10 mouse cellular contexts compared by ENCODE assay signal in genomic region chr1:36269121-36269795, GRCm38 (mm10). TPM values are rescaled to one million over a fixed set of nuclear protein-coding genes. Genes with fewer than 3 reads are reported as not detected.
DNase-seq lines count a peak whose midpoint lies in the region; ATAC-seq lines count a peak whose summit lies in the region.
"Had no signal": no experiment of that assay in that cellular context is flagged by ENCODE, and none has a peak within 500 bp of the region (broad histone marks: within the 10 kb centered on the region; RNA-seq: fewer than 3 reads in every experiment).

No protein-coding gene starts in this region.

- H3K4me2 ChIP-seq in forebrain, embryonic 11.5 days (ENCODE audit: low read depth, low read length, severe bottlenecking): no peak overlapping the region
- peak overlapping the region; percentile 49 for H3K4me2 ChIP-seq in lung, embryonic 15.5 days
- H3K4me2 ChIP-seq in intestine, embryonic 15.5 days (replicated peaks): peak overlapping the region; percentile 39
- peak overlapping the region; percentile 30 for H3K4me2 ChIP-seq in stomach, embryonic 14.5 days (replicated peaks; ENCODE audit: low read depth, low read length)

- no peak for ATAC-seq in forebrain, embryonic 11.5 days (replicated peaks; ENCODE audit: low FRiP score)
- ATAC-seq in lung, embryonic 15.5 days (ENCODE audit: borderline replicate concordance, extremely low read depth, low FRiP score, low TSS enrichment): no peak
- no peak for ATAC-seq in intestine, embryonic 15.5 days
- ATAC-seq in stomach, embryonic 14.5 days (ENCODE audit: insufficient number of reproducible peaks, insufficient read depth, low FRiP score, low read depth): no peak

- H3K27me3 ChIP-seq in forebrain, embryonic 10.5 days (ENCODE audit: poor library complexity, severe bottlenecking): peaks cover 40% of the 10 kb centered on the region
- peaks cover 4% of the 10 kb centered on the region; the same call in 1 of the 2 replicates for H3K27me3 ChIP-seq in forebrain, embryonic 11.5 days (ENCODE audit: control insufficient read depth, insufficient read depth, low read length)
- H3K27me3 ChIP-seq in lung, embryonic 15.5 days: peaks cover 6% of the 10 kb centered on the region; the same call in 1 of the 2 replicates
- no peaks in the 10 kb centered on the region for H3K27me3 ChIP-seq in intestine, embryonic 15.5 days (replicated peaks)
- H3K27me3 ChIP-seq in stomach, embryonic 14.5 days (ENCODE audit: control insufficient read depth, insufficient read depth, low read length): no peaks in the 10 kb centered on the region

- WGBS in forebrain, embryonic 10.5 days: 43% methylated on average over 54 of the region's 54 CpGs
- 45% methylated on average over 54 of the region's 54 CpGs for WGBS in forebrain, embryonic 11.5 days
- 37% methylated on average over 54 of the region's 54 CpGs for WGBS in lung, embryonic 15.5 days
- WGBS in intestine, embryonic 15.5 days: 53% methylated on average over 54 of the region's 54 CpGs
- 40% methylated on average over 54 of the region's 54 CpGs for WGBS in stomach, embryonic 14.5 days

- H3K9me3 ChIP-seq in forebrain, embryonic 10.5 days: no peaks in the 10 kb centered on the region
- no peaks in the 10 kb centered on the region for H3K9me3 ChIP-seq in forebrain, embryonic 11.5 days (ENCODE audit: control insufficient read depth, low read length)
- H3K9me3 ChIP-seq in lung, embryonic 15.5 days: no peaks in the 10 kb centered on the region
- H3K9me3 ChIP-seq in intestine, embryonic 15.5 days: no peaks in the 10 kb centered on the region
- H3K9me3 ChIP-seq in stomach, embryonic 14.5 days (ENCODE audit: control insufficient read depth, low read depth, low read length): no peaks in the 10 kb centered on the region
- H3K9me3 ChIP-seq: megakaryocyte, embryonic 14.5 days had no signal

- peak overlapping the region; percentile 30 for H3K4me3 ChIP-seq in forebrain, embryonic 10.5 days
- no peak overlapping the region for H3K4me3 ChIP-seq in forebrain, embryonic 11.5 days (ENCODE audit: low read depth, low read length)
- 0 out of 2 replicates have a peak overlapping the region, but pooled peaks have one; percentile 9 for H3K4me3 ChIP-seq in lung, embryonic 15.5 days
- peak overlapping the region; percentile 14; the same call in 1 of the 2 replicates for H3K4me3 ChIP-seq in intestine, embryonic 15.5 days (replicated peaks)
- peak overlapping the region; percentile 5; the same call in 1 of the 2 replicates for H3K4me3 ChIP-seq in stomach, embryonic 14.5 days (ENCODE audit: low read depth, low read length)
- H3K4me3 ChIP-seq: megakaryocyte, embryonic 14.5 days had no signal

- peaks cover 26% of the 10 kb centered on the region for H3K4me1 ChIP-seq in forebrain, embryonic 10.5 days
- peaks cover 3% of the 10 kb centered on the region; the same call in 1 of the 2 replicates for H3K4me1 ChIP-seq in forebrain, embryonic 11.5 days (replicated peaks; ENCODE audit: control insufficient read depth, insufficient read depth, low read length)
- H3K4me1 ChIP-seq in lung, embryonic 15.5 days: peaks cover 48% of the 10 kb centered on the region
- H3K4me1 ChIP-seq in intestine, embryonic 15.5 days (replicated peaks): peaks cover 38% of the 10 kb centered on the region
- H3K4me1 ChIP-seq in stomach, embryonic 14.5 days (ENCODE audit: control insufficient read depth, insufficient read depth, low read length): peaks cover 25% of the 10 kb centered on the region

- H3K27ac ChIP-seq in forebrain, embryonic 10.5 days: no peak overlapping the region
- H3K27ac ChIP-seq in forebrain, embryonic 11.5 days (ENCODE audit: low read depth, low read length): no peak overlapping the region
- no peak overlapping the region for H3K27ac ChIP-seq in lung, embryonic 15.5 days
- H3K27ac ChIP-seq in intestine, embryonic 15.5 days: no peak overlapping the region
- no peak overlapping the region for H3K27ac ChIP-seq in stomach, embryonic 14.5 days (ENCODE audit: low read length)

- no peak overlapping the region for H3K9ac ChIP-seq in forebrain, embryonic 11.5 days (ENCODE audit: low read length)
- no peak overlapping the region for H3K9ac ChIP-seq in lung, embryonic 15.5 days
- no peak overlapping the region for H3K9ac ChIP-seq in intestine, embryonic 15.5 days
- no peak overlapping the region for H3K9ac ChIP-seq in stomach, embryonic 14.5 days (replicated peaks; ENCODE audit: low read depth, low read length)

- no peaks in the 10 kb centered on the region for H3K36me3 ChIP-seq in forebrain, embryonic 10.5 days (replicated peaks)
- H3K36me3 ChIP-seq in forebrain, embryonic 11.5 days (ENCODE audit: control insufficient read depth, insufficient read depth, low read length): no peaks in the 10 kb centered on the region
- no peaks in the 10 kb centered on the region for H3K36me3 ChIP-seq in lung, embryonic 15.5 days
- H3K36me3 ChIP-seq in intestine, embryonic 15.5 days: no peaks in the 10 kb centered on the region
- no peaks in the 10 kb centered on the region for H3K36me3 ChIP-seq in stomach, embryonic 14.5 days (ENCODE audit: control insufficient read depth, insufficient read depth, low read length)

- DNase-seq in forebrain, embryonic 10.5 days (ENCODE audit: extremely low spot score, low spot score): no peak
- no peak for DNase-seq in forebrain, embryonic 11.5 days (ENCODE audit: low spot score)
- DNase-seq in lung, postnatal 36 days: no peak
- DNase-seq in adrenal gland, postnatal 25 days: no peak
- no peak for DNase-seq in gastrocnemius, postnatal 25 days
- DNase-seq: layer of hippocampus, postnatal 36 days had no signal

RNA-seq across cellular contexts. Expression of gene Neurl3, which starts 5.2 kb away (rescaled TPM):
- polyA plus RNA-seq in forebrain, embryonic 10.5 days (2016; fragmentation: Nextera tagmentation; extraction: Ambion mirVana): 0.32 and 0.37 TPM in 2 replicates
- polyA plus RNA-seq in forebrain, embryonic 11.5 days (2014; fragmentation: Nextera tagmentation; extraction: Ambion mirVana): 0.16 and 0.47 TPM in 2 replicates
- polyA plus RNA-seq in lung, embryonic 15.5 days (2015; fragmentation: Nextera tagmentation; extraction: Ambion mirVana): 8.0 and 8.3 TPM in 2 replicates
- 24.2 and 25.6 TPM in 2 replicates for polyA plus RNA-seq in intestine, embryonic 15.5 days (2015; fragmentation: Nextera tagmentation; extraction: Ambion mirVana)
- polyA plus RNA-seq in stomach, embryonic 14.5 days (2014; fragmentation: Nextera tagmentation; extraction: Ambion mirVana): 10.9 and 13.5 TPM in 2 replicates
- total RNA-seq in adrenal gland, postnatal 25 days (2021): 4.3 and 4.6 TPM in 2 replicates
- under 1 TPM; 0.51 to 0.88 TPM for total RNA-seq in gastrocnemius, postnatal 25 days (2021)

RNA-seq across cellular contexts. Expression of gene Uggt1, which starts 24.7 kb away (rescaled TPM):
- polyA plus RNA-seq in forebrain, embryonic 10.5 days (2016; fragmentation: Nextera tagmentation; extraction: Ambion mirVana): 52.1 and 53.6 TPM in 2 replicates
- polyA plus RNA-seq in forebrain, embryonic 11.5 days (2014; fragmentation: Nextera tagmentation; extraction: Ambion mirVana): 72.8 and 79.8 TPM in 2 replicates
- polyA plus RNA-seq in lung, embryonic 15.5 days (2015; fragmentation: Nextera tagmentation; extraction: Ambion mirVana): 52.6 and 57.2 TPM in 2 replicates
- polyA plus RNA-seq in intestine, embryonic 15.5 days (2015; fragmentation: Nextera tagmentation; extraction: Ambion mirVana): 50.3 and 57.5 TPM in 2 replicates
- 74.2 and 84.8 TPM in 2 replicates for polyA plus RNA-seq in stomach, embryonic 14.5 days (2014; fragmentation: Nextera tagmentation; extraction: Ambion mirVana)
- total RNA-seq in adrenal gland, postnatal 25 days (2021): 47.5 and 53.2 TPM in 2 replicates
- 10 to 100 TPM; 19.7 to 21.6 TPM for total RNA-seq in gastrocnemius, postnatal 25 days (2021)

RNA-seq across cellular contexts. Expression of gene Arid5a, which starts 38.3 kb away (rescaled TPM):
- polyA plus RNA-seq in forebrain, embryonic 10.5 days (2016; fragmentation: Nextera tagmentation; extraction: Ambion mirVana): 2.9 TPM in 2 replicates
- 2.5 and 3.3 TPM in 2 replicates for polyA plus RNA-seq in forebrain, embryonic 11.5 days (2014; fragmentation: Nextera tagmentation; extraction: Ambion mirVana)
- polyA plus RNA-seq in lung, embryonic 15.5 days (2015; fragmentation: Nextera tagmentation; extraction: Ambion mirVana): 8.0 and 8.9 TPM in 2 replicates
- polyA plus RNA-seq in intestine, embryonic 15.5 days (2015; fragmentation: Nextera tagmentation; extraction: Ambion mirVana): 3.2 and 5.3 TPM in 2 replicates
- 2.7 and 2.9 TPM in 2 replicates for polyA plus RNA-seq in stomach, embryonic 14.5 days (2014; fragmentation: Nextera tagmentation; extraction: Ambion mirVana)
- 2.7 and 3.5 TPM in 2 replicates for total RNA-seq in adrenal gland, postnatal 25 days (2021)
- total RNA-seq in gastrocnemius, postnatal 25 days (2021): 10 to 100 TPM in 1 of 2 experiments, 1 to 10 TPM in 1; 5.4 to 10.5 TPM
